Mouse (Mus musculus): ENCODE measurements at regions not wholly inside any gene's neighbourhood (a gene's known extent, or its start where the extent isn't known, plus 50 kb on each side); places are given as distances from the start of the nearest gene placed in this dataset.

DNA sequence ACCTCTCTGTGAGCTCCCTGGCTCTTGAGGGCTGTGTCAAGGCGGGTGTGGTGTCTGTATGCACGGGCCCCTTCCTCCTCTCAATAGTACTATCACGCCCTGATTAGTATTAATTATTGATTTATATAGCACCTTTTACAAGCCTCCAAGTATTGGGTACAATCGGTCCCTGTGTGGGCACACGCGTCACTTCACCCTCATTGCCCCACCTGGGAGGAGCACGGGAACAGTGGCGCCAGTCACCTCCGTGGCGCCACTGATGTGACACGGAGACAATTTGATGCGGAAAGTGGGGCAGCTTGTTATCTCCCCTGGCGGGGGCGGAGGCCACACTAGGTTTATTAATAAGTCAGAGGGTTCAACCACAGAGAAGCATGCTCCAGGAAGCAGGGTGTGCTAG is 512.2 kb downstream of the Med13l start:
- TF ChIP-seq CTCF (IDR thresholded peaks at IDR 0.05; ENCODE audit: extremely low read depth, insufficient read depth, low read length) (no peak), POLR2A (IDR thresholded peaks at IDR 0.05; ENCODE audit: extremely low read depth, insufficient read depth, low read length) (no peak)
